Mouse (Mus musculus): ENCODE data around the gene Plcd4.
"Not testable (repeated sequence)": the region's sequence is repeated elsewhere in the genome, so short reads cannot be mapped to it uniquely, and the experiment has no call there.

The Plcd4 gene

DNA sequence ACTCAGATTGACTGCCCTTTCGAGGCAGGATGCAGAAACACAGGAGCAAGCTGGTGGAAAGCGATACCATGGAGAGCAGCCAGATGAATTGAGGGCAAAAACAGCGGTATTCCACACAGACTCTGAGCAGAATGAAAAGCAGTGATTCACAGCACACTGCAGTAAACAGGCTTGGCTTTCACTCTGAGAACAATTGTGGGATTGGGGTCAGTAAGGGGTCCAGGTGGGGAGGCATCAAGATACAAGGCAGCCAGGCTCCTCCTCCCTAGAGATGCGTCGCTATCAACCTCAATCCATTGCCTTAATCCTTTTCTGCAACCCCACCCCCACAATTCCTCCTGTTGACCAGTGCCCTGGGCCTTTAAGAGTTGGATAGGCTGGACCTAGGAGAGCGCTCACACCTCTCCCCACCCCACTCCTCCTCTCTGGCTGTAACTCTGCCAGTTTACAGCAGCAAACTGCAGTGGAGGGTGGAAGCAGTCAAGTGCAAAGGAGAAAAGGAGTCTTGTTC, at the start of gene Plcd4:
Gene Plcd4 (plus strand): TSS at position 438 of the 511 bp plus-strand sequence.
- DNase-seq (ENCODE audit: low spot score in 2 of 2), result no peak

DNA sequence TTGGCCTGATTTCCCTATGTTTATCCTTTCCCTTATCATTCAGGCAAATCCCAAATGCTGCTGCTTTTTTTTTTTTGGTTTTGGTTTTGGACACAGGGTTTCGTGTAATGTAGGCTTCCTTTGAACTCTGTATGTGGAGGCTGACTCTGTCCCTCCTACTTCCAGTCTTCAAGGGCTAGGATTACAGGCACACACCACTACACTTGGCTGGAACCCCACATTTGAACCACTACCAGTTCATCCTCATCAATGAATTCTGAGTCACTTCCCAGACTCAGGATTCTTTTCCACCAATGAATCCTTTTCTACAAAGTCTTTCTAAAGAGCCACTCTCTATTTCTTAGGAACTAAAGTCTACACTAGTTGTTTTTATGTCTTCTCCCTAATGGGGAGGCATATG, 41.6 kb upstream of the Plcd4 start:
- DNase-seq (ENCODE audit: low spot score in 2 of 2), result no peak

DNA sequence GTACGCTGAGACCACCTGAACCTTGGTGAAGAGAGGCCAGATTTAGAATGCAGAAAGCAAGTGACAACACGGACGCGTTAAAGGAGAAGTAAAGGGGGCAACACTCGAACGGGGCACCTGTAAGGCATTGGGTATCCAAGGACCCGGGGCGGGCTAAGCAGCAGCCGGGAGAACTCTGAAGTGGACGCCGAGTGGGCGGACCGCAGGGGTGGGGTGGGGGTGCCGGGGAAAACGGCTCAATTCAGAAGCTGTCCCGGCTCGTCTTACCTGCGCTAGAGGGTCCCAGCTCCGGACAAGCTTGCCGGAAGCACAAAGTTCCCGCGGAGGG, 37.3 kb upstream of the Plcd4 start:
- no peak for DNase-seq (ENCODE audit: low spot score in 2 of 2)

DNA sequence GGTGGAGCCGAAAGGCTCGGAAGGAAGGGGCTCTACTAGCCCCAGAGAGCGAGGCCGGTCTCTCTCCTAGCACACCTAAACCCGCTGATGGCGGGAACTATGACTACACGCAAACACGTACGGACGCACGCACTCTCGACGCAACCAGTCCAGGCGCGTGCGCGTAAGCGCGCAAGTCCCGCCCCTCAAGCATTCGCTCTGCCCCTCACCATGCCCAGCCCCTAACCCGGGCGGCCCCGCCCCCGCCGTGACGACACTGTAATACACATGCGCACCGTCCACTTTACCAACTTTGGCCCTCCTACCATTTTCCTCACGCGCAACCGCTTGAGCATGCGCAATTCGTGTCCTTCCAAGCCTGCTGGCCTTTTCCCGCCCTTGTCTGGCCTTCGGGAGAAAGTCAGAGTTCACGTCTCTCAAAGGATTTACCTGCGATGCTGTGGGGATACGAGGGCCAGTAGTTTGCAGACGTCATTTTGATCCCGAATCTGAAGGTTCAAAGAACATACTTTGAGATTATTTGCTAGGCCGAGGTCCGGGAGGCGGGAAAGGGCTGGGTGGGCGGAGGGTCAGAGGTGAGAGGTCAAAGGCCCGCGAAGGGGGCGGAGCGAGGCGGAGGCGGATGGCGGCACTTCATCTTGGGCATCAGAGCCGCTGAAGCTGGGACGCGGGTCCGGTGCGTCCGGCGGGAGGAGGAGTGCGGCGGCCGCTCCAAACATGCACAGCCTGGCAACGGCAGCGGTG, 36.8 kb upstream of the Plcd4 start, which contains the start of gene Cnot9:
Gene Cnot9 (plus strand): TSS at position 338 of the 744 bp plus-strand sequence.
- DNase-seq (ENCODE audit: low spot score in 2 of 2), result peak; percentile 99 to 100

DNA sequence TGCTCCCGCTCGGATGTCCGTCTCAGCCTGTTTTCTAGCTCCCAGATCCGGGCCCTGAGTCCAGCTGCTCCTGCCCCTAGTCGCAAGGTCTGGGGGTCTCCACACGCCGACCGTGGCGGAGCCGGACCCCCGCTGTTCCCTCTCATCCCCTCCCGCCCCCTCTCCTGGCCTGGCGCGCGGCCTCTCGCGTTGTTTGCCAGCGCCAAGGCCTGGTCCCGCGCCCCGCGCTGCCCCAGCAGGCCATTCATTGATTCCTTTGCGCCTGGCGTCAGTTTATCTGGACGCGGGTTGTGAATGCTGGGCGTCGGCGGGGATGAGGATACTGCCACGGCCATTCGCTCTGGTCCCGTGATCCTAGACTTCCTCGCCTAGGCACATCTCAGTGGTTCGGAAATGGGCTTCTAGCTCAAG, 36.2 kb upstream of the Plcd4 start:
- DNase-seq (ENCODE audit: low spot score in 2 of 2), result no peak

DNA sequence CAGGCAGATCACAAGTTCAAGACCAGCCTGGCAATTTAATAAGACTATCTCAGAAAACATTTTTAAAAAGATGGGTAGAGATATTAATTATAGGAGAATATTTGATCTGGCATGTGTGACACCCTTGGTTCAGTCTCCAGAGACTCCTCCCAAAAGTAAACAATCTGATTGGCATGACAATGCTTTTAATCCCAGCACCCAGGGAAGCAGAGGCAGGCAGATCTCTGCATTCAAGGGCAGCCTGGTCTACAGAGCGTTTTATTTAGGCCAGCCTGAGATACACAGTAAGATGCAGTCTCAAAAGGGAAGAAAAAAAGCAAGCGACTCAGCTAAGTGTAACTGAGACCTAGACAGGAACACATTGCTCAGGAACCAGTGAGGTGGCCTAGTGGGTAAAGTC, 34.9 kb upstream of the Plcd4 start:
- no peak for DNase-seq (ENCODE audit: low spot score in 2 of 2)

DNA sequence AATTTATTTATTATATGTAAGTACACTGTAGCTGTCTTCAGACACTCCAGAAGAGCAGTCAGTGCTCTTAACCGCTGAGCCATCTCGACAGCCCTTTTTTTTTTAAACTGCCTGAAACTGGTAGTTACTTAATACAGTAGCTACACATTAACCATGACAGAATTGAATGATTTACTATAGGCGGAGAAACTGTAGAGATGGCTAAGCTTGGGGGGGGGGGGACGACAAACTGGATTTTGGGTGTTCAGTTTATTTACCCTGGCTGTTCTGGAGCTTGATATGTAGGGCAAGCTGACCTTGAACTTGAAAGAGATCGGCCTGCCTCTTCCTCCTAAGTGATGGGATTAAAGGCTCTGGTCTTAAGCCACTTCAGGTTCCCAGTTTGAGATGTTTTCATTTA, 31.4 kb upstream of the Plcd4 start:
- no peak for DNase-seq (ENCODE audit: low spot score in 2 of 2)

DNA sequence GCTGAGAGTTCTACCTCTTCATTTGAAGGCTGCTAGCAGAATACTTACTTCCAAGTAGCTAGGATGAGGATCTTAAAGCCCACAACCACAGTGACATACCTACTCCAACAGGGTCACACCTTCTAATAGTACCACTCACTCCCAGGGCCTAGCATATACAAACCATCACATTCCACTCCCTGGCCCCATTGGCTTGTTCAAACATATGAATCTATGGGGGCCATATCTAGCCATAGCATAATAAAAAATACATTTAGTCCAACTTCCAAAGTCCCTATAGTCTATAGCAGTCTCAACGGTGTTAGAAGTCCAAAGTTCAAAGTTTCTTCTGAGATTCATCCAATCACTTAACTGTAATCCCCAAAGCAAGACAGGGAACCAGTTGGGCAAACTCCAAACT, 29.7 kb upstream of the Plcd4 start:
- DNase-seq (ENCODE audit: low spot score in 2 of 2), result not testable (repeated sequence)

DNA sequence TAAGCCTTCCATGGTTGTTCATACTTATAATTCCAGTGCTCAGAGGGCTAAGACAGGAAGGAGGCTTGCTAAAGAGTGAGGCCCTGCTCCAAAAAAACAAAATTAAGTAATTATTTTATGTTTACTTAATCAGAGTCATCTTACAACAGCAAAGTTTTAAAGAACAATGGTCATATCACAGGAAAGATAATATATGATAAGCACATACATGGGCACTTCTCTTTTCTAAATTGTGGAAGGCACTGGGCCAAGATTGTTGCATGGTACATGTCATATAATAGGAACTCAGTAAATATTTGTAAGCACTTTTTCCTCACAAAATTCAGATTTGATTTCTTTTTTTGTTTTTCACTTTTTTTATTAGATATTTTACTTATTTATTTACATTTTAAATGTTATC, 22.8 kb upstream of the Plcd4 start:
- DNase-seq (ENCODE audit: low spot score in 2 of 2), result no peak

DNA sequence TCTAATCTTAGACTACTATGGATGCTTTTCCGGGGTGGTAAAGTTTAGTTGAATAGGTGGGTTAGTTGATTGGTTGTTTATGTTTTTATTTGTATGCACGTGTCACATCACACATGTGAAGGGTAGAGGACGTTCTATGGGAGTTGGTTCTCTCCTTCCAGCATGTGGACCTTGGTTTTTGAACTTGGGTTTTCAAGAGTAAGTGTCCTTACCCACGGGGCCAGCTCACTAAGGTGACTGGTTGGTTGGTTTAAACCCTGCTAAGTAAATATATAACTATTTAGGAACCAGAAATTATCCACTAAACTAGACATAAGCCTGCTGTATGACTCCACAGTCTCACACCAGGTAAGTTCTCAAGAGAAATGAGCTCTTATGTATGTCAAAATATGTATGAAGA, 17.9 kb upstream of the Plcd4 start:
- DNase-seq (ENCODE audit: low spot score in 2 of 2), result no peak

DNA sequence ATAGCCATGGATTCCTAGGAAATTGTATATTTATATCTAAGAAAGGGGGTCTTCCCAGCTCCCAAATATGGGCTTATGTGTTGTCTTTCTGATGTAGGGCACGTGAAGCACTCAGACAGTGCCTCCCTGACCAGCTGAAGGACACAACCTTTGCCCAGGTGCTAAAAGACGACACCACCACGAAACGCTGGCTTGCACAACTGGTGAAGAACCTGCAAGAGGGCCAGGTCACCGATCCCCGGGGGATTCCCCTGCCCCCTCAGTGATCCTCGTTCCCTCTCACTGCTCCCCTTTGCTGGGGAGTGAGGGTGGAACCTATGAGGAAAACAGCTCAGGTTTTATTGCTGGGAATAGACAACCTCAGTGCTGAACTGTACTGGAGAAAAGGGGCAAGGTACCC, 14.1 kb upstream of the Plcd4 start:
- DNase-seq (ENCODE audit: low spot score in 2 of 2), result no peak

DNA sequence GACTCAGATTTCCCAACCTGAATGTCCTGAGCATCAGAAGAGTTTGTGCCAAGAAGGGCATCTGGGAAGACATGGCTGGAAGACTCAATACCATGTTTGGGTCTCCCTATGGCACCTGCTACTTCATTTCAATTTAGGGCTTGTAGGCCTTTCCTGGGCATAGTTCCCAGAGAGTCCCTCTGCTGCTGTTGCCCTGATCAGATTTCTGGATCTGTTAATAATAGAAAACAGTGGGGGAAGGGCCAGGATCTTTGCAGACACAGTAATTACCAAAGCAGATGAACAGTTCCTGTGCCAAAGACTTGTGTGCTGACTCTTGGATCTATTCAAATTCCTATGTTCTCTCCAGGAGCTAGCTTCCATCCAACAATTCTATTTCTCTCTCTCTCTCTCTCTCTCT, 4.0 kb upstream of the Plcd4 start:
- peak in 1 of 2 experiments; percentile 5 for DNase-seq (ENCODE audit: low spot score in 2 of 2)

DNA sequence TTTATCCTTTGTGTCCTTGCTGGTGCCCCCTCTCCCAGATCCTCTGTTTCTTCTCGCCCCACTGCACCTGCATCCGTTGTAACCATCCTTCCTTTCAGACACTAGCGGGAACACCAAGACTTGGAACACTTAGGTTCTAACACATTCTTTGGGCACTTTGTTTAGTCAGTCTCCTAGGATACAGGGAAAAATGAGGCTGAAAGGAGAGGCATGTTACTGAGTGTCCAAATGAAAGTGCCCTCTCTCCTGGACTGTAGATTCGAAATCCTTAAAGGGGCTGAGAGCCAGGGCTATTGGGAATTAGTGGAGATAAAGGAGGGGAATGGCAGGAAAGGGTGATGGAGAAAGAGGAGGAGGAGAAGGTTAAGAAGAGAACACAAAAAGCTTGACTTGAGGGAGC, 1.5 kb downstream of the Plcd4 start, which contains the start of gene Usp37:
Gene Usp37 (minus strand): TSS at position 101 of the 400 bp plus-strand sequence.
- DNase-seq (ENCODE audit: low spot score in 2 of 2), result no peak

DNA sequence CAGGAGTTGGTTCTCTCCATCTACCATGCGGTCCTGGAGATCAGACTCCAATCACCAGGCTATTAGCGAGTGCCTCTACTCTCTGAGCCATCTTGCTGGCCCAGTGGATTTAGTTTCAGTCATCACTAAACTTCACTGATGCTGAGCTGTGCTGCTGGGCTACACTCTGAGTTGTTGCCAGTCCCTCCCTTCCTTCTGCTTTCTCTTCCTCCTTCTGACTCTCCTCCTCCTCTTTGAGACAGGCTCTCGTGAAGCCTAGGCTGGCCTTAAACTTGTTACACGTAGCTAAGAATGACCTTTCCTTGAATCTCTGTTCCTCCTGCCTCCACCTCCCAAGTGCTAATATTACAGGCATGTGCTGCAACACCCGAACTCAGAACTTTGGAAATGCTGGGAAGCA, 16.4 kb downstream of the Plcd4 start:
- no peak for DNase-seq (ENCODE audit: low spot score in 2 of 2)

DNA sequence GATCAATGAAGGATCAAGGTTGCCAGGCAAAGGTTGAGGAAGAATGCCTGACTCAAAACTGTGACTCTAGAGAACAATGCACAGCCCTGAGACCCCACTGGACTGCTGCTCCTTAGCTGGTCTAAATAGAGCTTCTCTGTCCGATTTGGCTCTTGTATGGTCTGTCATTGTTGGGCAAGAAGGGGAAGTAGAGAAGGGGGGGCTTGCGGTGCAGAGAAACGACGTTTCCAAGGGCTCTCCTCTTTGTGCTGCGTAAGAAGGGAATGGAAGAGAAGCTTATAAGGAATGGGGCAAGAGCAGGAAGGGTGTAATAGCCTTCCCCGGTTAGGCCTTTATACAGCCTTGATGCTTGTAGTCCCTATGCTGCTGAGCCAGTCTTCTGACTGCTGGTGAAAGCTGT, 23.1 kb downstream of the Plcd4 start:
- no peak for DNase-seq (ENCODE audit: low spot score in 2 of 2)

DNA sequence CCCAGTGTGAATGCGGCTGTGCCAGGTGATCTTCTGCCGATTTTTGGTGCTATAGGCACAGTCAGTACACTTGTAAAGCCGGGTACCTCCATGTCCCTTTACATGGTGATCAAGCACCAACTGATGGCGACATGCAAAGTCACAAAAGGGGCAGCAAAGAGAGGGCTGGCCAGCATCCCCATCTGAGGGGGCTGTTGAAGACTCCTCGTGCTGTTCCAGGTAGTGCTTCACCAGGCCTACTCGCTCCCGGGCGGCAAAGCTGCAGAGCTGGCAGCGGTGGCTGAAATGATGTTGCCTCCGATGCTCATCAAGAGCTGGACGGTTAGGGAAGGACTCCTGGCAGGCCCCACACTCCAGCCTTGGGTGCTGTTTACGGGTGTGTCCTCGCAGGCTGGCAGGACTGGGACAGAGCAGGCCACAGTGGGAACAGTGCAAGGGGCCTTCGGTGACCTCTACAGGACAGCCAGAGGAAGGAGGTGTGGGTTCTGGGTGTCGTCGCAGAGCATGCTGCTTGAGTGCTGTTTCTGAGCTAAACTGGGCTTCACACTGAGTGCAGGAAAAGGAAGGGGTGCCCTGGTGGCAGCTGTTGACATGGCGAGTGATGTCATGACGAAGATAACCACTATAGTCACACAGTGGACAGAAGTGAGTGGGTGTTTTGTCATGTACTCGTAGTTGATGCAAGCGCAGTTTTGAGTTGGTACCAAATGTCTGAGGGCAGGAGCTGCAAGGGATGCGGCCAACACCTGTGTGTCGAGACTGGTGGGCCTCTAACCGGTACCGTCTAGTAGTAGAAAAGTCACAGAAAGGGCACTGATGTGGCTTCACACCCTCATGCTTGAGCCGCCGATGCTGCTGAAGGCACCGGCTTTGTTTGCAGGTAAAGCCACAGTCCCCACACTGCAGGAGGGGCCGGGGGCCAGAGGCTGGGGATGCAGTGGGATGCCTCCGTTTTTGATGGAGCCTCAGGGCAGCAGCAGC, 27.3 kb downstream of the Plcd4 start:
- DNase-seq (ENCODE audit: low spot score in 2 of 2), result no peak

DNA sequence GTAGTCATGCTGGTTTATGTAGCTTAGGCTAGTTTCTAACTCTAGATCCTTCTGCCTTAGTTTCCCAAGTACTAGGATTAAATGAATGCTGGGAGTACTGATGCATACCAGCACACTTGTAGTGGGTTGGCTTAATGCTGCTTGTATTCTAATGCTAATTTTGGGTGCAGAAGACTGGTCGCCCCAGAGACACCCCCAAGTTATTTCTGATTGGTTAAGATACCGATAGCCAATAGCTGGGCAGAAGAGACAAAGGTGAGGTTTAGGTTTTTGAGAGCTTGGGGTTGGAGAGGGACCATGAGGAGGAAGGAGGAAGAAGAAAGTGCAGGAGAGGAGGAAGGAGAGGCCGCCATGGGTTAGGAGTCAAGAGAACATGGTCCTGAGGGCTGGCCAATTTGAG, 39.9 kb downstream of the Plcd4 start:
- no peak for DNase-seq (ENCODE audit: low spot score in 2 of 2)

DNA sequence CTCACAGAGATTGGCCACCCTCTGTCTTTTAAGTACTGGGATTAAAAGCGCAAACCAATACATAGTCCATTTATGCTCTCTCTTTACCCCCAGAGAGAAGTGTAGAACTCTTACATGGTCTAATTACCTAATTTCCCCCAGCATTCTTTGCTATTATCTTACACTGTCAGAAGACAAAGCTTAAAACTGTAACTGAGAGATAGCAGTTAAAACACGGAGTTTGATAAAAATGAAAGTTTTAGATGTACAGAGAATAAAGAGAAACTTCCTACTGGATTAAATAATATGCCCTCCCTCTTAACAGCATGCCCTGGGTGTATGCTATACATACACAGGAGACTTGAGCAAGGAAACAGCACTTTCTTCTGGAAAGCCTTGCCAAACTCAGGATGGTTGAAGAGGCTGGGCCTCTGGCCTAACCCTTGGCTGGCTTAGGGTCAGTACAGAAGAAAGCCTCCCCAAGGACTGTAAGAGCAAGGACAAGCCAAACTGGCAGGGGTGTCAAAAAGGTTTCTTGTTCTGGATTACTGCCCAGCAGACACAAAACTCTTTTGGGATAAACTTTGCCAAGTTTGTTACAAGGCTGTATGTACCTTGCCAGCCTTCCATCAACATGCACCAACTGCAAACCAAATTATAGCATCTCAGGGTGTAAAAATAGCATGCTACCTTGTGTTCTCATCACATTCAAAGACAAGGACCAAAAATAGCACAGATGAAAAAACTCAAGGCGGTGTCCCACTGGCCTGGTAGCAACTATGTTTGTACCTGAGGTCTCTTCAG, 42.1 kb downstream of the Plcd4 start:
- peak; percentile 52 to 54 for DNase-seq (ENCODE audit: low spot score in 2 of 2)

DNA sequence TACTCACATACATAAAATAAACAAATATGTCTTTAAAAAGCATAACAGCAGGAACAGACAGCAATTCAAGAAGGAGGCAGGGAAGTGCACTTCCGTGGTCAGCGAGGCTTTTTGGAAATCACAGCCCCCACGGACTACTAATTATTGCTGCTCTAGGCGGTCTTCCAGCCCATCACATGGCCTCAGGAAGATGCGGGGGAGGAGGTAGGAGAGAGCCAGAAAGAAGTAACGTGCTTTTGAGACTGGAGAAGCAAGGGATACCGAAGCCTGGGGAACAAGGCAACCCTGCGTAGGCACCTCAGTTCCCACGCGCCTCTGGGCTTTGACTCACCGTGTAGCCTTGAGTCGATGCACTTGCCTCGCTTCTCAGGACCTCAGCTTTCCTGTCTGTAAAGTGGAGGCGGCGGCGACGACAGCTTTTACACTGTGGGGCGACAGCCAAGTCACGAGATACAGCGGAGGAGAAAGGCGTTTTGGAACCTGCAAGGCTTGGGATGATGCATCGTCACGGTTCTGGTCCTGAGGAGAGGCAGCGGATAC, 44.6 kb downstream of the Plcd4 start:
- no peak for DNase-seq (ENCODE audit: low spot score in 2 of 2)

DNA sequence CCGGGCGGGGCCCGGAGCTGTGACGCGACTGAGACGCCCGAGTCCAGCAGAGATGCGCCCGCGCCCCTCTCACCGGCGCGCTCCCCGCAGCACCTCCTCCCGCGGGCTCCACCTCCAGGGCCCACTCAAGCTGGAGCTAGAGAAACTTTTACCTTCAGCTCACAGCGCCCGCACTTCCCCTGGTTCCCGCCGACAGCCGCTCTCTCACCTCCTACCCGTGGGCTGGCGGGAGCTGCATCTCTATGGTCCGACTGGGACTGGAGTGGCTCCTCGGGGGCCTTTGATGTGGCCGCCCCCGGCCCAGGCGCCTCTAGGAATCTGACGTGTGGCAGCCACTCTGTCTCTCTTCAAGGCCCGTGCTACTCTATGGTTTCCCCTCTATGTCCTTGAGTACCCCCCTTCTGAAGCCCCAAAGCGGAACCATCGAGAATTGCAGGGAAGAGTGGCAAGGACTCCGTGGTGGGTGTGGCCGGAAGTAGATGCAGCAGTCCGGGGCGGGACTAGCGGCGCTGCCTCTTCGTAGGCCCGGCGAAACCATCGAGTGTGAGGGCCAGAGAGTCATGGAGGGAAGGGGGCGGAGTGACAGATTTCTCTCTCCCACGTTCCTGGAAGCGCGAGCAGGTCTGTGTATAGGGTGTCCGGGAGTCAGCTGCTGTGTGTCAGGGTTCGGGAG, 45.2 kb downstream of the Plcd4 start, which contains the start of the genes Zfp142 and Bcs1l:
Gene Zfp142 (minus strand): TSS at position 474 of the 673 bp plus-strand sequence.
Gene Bcs1l (plus strand): TSS at position 517 of the 673 bp plus-strand sequence.
- peak; percentile 99 for DNase-seq (ENCODE audit: low spot score in 2 of 2)

DNA sequence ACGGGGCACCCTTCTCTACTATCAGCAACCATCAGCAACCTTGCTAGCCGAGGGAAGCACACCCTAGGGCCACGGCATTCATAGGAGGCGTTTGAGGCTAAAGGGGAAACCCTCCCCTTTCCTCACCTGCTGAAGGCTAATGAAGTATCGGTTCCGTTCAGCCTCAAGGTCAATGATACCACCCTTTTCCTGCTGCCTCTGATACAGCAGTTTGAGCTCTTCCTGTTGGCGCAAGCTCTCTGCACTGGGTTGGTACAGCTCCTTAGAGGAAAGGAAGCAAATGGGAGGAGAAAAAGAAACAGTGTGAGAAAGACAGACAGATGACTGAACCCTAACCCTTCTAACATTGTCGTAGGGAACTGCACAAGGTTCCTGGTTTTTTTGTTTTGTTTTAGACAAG, 51.7 kb downstream of the Plcd4 start:
- no peak for DNase-seq (ENCODE audit: low spot score in 2 of 2)

All from heart, adult 9 months (tissue).